Mouse (Mus musculus): ENCODE data around the gene Zfp775.

Zfp775 gene

GRCm38 (mm10) chr6:48628808-48629660 lies 27.2 kb downstream of the Zfp775 start:
- DNase-seq (ENCODE audit: low read depth, low spot score), result peak; percentile 77

GRCm38 (mm10) chr6:48629661-48630034 lies 27.8 kb downstream of the Zfp775 start:
- DNase-seq (ENCODE audit: low read depth, low spot score), result no peak

GRCm38 (mm10) chr6:48630831-48631230 lies 29.0 kb downstream of the Zfp775 start:
- no peak for DNase-seq (ENCODE audit: low read depth, low spot score)

- no peak for DNase-seq (ENCODE audit: low read depth, low spot score)
Measured at GRCm38 (mm10) chr6:48635105-48635504, 33.2 kb downstream of the Zfp775 start.

GRCm38 (mm10) chr6:48636515-48636914 lies 34.7 kb downstream of the Zfp775 start:
- DNase-seq (ENCODE audit: low read depth, low spot score), result no peak

- no peak for DNase-seq (ENCODE audit: low read depth, low spot score)
Measured at GRCm38 (mm10) chr6:48637811-48638500, 36.1 kb downstream of the Zfp775 start.

- no peak for DNase-seq (ENCODE audit: low read depth, low spot score)
Measured at GRCm38 (mm10) chr6:48638553-48638952, 36.7 kb downstream of the Zfp775 start.

- DNase-seq (ENCODE audit: low read depth, low spot score), result no peak
Measured at GRCm38 (mm10) chr6:48641391-48641790, 39.5 kb downstream of the Zfp775 start.

GRCm38 (mm10) chr6:48642764-48643292 lies 41.0 kb downstream of the Zfp775 start:
- DNase-seq (ENCODE audit: low read depth, low spot score), result peak; percentile 84

- DNase-seq (ENCODE audit: low read depth, low spot score), result peak; percentile 93
Measured at GRCm38 (mm10) chr6:48645660-48646308, 43.9 kb downstream of the Zfp775 start.

GRCm38 (mm10) chr6:48646309-48646690 lies 44.4 kb downstream of the Zfp775 start:
- peak; percentile 45 for DNase-seq (ENCODE audit: low read depth, low spot score)

- DNase-seq (ENCODE audit: low read depth, low spot score), result peak; percentile 95
Measured at GRCm38 (mm10) chr6:48646995-48647394, 45.1 kb downstream of the Zfp775 start, which contains the start of gene Gimap8. Gene Gimap8, plus strand, starts transcription at chr6:48647234.

- DNase-seq (ENCODE audit: low read depth, low spot score), result no peak
Measured at GRCm38 (mm10) chr6:48647611-48648010, 45.7 kb downstream of the Zfp775 start.

- DNase-seq (ENCODE audit: low read depth, low spot score), result no peak
Measured at GRCm38 (mm10) chr6:48648779-48649178, 46.9 kb downstream of the Zfp775 start.

GRCm38 (mm10) chr6:48650041-48650440 lies 48.2 kb downstream of the Zfp775 start:
- DNase-seq (ENCODE audit: low read depth, low spot score), result no peak

- DNase-seq (ENCODE audit: low read depth, low spot score), result no peak
Measured at GRCm38 (mm10) chr6:48658721-48659120, 56.9 kb downstream of the Zfp775 start.

- DNase-seq (ENCODE audit: low read depth, low spot score), result peak; percentile 56
Measured at GRCm38 (mm10) chr6:48664750-48665149, 62.9 kb downstream of the Zfp775 start.

GRCm38 (mm10) chr6:48665471-48665870 lies 63.6 kb downstream of the Zfp775 start:
- DNase-seq (ENCODE audit: low read depth, low spot score), result no peak

GRCm38 (mm10) chr6:48666159-48666586 lies 64.3 kb downstream of the Zfp775 start:
- peak; percentile 60 for DNase-seq (ENCODE audit: low read depth, low spot score)

- DNase-seq (ENCODE audit: low read depth, low spot score), result no peak
Measured at GRCm38 (mm10) chr6:48668022-48668421, 66.2 kb downstream of the Zfp775 start.

- peak; percentile 55 for DNase-seq (ENCODE audit: low read depth, low spot score)
Measured at GRCm38 (mm10) chr6:48669446-48669969, 67.6 kb downstream of the Zfp775 start.
